Mouse (Mus musculus) left cerebral cortex, adult 2 months (tissue): Measurements from ENCODE around the gene Golph3l. TPM values are rescaled to one million over a fixed set of nuclear protein-coding genes. Genes with fewer than 3 reads are reported as not detected.
"Not testable (repeated sequence)": the region's sequence is repeated elsewhere in the genome, so short reads cannot be mapped to it uniquely, and the experiment has no call there.

ENCODE experiments used
- DNase-seq, 2 experiments: peaks; one replicate each; pipeline ENCODE4 v3.0.0; 2021 to 2022; ENCODE audit warnings: low spot score in 2 of 2, mixed read lengths in 1 of 2; ENCODE audit errors: extremely low spot score in 1 of 2
- H3K27ac ChIP-seq: fragments of 200-600 bp; 2 replicates; pipeline ENCODE4 v1.8.1; 2022
- H3K4me3 ChIP-seq: fragments of 200-600 bp; 2 replicates; pipeline ENCODE4 v1.8.1; 2022
- CTCF ChIP-seq: fragments of 200-600 bp; IDR thresholded peaks from 2 replicates; pipeline ENCODE4 v1.8.1; 2022; ENCODE audit warnings: antibody characterized with exemption, mild to moderate bottlenecking, moderate library complexity
- intact Hi-C: fragments of 180-260 bp; cut with DNase I; formaldehyde crosslinking; loops from one replicate; pipeline ENCODE4 v1.15.1; 2025
- total RNA-seq, 2 experiments: library from RNA; stranded (reverse); gene quantifications; 2 replicates each; pipeline ENCODE4 v1.2.3; 2021

Gene Golph3l
- total RNA-seq, 2 experiments from 2014 or later, result 17.2 to 19.9 TPM

DNA sequence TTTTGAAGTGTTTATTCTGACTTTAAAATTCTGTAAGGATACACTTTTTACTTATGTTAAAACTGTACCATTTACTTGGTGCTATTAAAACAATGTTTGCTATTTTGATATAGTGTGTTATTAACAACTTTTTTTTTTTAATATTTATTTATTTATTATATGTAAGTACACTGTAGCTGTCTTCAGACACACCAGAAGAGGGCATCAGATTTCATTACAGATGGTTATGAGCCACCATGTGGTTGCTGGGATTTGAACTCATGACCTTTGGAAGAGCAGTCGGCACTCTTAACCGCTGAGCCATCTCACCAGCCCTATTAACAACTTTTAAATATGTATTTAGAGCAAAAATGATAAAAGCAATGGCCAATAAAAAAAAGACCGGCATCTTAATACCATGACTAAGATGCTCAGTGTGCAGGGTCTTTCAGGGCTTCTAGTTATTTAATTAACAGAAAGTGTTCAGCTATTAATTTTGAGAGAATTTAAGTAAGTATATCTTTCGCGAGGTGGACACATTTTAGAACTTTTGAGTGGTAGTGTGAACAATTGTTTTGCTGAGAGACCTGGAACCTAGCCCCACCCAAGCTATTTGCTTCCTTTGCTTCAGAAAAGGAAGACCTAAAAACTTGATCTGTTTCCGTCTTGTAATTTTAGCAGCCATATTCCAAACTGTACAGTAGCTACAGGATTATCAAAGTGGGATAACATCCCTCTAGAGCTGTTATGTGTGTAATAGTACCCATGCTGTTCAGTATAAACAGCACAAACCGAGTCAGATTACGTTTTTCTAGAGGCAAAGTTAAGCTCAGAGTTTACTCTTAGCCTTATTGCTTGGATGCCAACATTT lies 755 bp upstream of the Golph3l start:
- no peak for TF ChIP-seq CTCF
- no peak for DNase-seq
- intact Hi-C loops, result loop anchor here (1.0 kb wide), 1 partner anchor 71 kb away; no protein-coding TSS in a partner anchor
- peak overlapping the region; percentile 47; the same call in 1 of the 2 replicates for H3K27ac ChIP-seq
- H3K4me3 ChIP-seq, result peak overlapping the region; percentile 94

DNA sequence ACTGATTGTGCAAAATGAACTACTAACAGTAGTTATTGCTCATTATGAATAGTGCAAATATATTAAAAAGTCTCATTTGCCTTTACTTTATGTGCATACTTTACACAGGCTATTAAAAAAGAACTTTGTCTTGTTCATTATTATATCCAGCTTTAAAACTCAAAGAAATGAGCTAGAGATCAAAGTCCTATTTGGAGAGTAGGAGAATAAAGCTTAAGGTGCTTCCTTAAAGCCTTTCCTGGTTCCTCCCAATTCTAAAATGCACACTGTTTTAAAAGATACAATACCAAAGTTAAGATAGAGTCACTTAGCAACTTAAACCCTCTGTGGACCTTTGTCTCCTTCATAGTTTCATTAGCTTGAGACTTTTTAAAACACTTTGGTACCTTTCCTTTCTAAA lies 10.0 kb downstream of the Golph3l start:
- intact Hi-C loops, result no loop called here
- DNase-seq, result no peak
- no peak overlapping the region for H3K4me3 ChIP-seq
- no peak for TF ChIP-seq CTCF
- H3K27ac ChIP-seq, result no peak overlapping the region

DNA sequence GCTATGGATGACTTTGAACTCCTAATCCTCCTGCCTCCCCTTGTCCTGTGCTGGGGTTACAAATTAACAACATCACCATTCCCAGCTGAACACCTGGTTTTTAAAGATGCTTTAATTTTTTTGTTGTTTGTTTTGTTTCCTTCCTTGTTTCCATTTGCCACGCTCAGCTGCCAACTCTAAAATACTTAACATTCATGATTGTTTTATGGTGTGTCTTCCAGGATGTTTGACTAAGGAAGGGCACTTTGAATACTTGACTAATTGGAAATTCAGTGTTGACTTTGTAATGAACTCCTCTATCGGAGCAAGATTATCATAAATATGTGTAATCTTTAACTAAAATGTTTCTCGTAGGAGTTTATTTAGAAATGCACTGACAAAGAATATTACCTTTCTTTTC lies 12.6 kb downstream of the Golph3l start:
- no peak for DNase-seq
- intact Hi-C loops, result no loop called here
- no peak overlapping the region for H3K27ac ChIP-seq
- no peak overlapping the region for H3K4me3 ChIP-seq
- no peak for TF ChIP-seq CTCF

DNA sequence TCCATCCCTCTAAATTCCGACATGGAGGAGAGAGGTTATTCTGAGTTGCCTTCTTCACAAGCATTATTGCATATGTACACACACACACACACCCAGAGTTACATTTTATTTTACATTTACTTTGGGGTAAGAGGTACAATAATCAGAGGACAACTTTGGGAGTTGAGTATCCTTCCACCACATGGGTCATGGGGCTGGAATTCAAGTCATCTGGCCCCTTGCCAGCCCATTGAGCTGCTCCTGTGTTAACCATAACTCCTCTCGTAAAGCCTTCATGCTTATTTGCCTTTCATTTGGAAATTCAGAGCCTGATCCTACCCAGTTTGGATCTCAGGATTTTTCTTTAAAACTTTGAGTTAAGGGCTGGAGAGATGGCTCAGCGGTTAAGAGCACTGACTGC lies 17.4 kb downstream of the Golph3l start:
- DNase-seq, result no peak
- no peak overlapping the region for H3K27ac ChIP-seq
- no peak for TF ChIP-seq CTCF
- intact Hi-C loops, result no loop called here
- H3K4me3 ChIP-seq, result no peak overlapping the region

DNA sequence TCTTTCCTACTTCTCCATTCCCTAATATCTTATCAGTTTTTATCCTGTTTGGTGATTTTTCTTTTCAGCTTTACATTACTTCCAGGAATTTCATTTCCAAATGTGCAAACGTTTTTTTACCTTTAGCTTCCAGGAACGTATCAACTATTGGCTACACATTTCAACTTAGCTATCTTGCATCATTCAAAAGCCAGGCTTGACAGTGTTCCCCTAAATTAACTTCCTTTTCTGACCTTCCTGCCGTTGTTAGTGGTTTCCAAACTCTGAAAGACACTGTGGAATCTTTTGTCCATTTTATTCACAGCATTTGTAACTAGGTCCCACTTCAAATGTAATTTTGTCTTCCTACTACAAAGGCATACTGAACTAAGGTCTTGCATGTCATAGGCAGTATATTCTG lies 20.5 kb downstream of the Golph3l start:
- intact Hi-C loops, result no loop called here
- no peak for DNase-seq
- Histone ChIP-seq H3K27ac (no peak overlapping the region), H3K4me3 (no peak overlapping the region)
- TF ChIP-seq CTCF, result no peak

DNA sequence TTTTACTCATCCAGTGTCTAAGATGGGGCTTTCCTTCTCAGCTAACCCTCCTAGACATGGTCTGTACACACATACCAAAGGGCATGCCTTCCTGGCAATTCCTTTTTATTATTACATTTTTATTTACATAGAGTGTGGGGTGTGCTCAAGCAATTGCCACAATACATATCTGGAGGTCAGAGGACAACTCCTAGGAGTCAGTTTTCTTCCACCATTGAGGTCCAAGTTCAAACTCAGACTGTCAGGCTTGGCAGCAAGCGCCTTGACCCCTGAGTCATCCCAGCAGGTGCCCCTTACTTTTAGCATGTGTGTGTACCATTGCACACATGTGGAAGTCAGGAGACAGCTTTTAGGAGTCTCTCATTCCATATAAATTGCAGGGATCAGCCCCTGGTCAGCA lies 25.3 kb downstream of the Golph3l start:
- DNase-seq, result no peak
- Histone ChIP-seq H3K27ac (no peak overlapping the region), H3K4me3 (no peak overlapping the region)
- no peak for TF ChIP-seq CTCF
- intact Hi-C loops, result no loop called here

DNA sequence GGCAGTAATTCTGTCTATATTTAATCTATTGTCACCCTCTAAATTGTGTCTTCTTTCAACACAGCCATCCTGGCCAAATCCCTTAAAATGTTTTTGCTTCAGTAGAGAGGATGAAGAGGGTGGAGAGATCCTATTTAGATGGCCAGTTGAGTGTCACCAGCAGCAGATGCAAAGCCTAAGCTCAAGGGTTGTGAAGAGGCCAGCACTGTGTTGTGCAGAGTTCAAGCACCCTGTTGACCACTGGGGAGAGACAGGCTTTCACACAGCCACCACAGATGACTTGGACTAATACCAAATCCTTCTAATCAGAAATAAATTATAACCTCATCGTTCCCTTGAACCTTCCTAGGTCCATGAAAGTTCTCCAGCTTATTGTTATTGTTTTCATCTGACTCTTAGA lies 29.8 kb downstream of the Golph3l start:
- H3K4me3 ChIP-seq, result no peak overlapping the region
- intact Hi-C loops, result no loop called here
- H3K27ac ChIP-seq, result no peak overlapping the region
- TF ChIP-seq CTCF, result no peak
- no peak for DNase-seq

DNA sequence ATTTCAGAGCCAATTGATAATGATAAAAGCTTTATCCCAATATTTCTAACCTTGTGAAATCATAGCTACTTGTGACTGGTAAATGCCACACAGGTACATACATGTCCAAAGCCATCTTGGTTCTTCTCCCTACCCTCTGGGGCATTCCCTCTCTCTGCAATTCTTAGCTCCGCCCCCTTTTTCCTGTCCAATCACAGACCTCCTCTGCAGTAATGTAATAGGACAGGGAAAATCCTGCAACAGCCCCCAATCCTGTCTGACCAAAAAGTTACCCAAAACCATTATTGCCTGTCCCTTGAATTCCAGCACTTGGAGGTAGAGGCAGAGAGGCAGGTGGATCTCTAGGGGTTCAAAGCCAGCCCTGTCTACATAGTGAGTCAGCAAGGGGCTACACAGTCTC lies 32.5 kb downstream of the Golph3l start:
- no peak for DNase-seq
- TF ChIP-seq CTCF, result no peak
- Histone ChIP-seq H3K4me3 (no peak overlapping the region), H3K27ac (no peak overlapping the region)
- intact Hi-C loops, result no loop called here

DNA sequence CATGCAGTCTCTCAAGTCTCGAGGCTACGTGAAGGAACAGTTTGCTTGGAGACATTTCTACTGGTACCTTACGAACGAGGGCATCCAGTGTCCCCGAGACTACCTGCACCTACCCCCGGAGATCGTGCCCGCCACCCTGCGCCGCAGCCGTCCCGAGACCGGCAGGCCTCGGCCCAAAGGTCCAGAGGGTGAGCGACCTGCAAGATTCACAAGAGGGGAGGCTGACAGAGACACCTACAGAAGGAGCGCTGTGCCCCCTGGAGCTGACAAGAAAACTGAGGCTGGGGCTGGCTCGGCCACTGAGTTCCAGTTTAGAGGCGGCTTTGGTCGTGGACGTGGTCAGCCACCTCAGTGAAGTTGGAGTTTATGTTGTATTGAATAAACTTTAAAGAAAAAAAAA lies 33.7 kb downstream of the Golph3l start:
- H3K4me3 ChIP-seq, intact Hi-C loops, DNase-seq, H3K27ac ChIP-seq: not testable (repeated sequence)

DNA sequence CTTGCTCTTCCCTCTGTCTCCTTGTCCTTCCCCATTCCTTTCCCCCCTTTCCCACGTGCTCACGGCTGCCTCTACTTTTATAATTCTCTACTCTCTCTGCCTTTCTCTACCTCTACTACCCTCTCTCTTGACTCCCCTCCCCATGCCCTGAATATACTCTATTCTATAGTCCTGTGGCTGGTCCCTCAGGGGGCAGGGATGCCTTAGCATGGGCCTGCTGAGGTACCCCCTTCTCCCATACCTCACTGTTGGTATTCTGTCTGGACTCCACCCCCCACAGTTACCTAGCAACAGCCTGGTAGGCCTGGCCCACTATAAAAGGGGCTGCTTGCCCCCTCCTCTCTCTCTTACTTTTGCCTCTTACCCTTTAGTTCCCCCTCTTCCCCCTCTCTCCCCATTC lies 34.8 kb downstream of the Golph3l start:
- no peak for TF ChIP-seq CTCF
- no peak overlapping the region for H3K4me3 ChIP-seq
- no peak for DNase-seq
- H3K27ac ChIP-seq, result no peak overlapping the region
- intact Hi-C loops, result no loop called here

DNA sequence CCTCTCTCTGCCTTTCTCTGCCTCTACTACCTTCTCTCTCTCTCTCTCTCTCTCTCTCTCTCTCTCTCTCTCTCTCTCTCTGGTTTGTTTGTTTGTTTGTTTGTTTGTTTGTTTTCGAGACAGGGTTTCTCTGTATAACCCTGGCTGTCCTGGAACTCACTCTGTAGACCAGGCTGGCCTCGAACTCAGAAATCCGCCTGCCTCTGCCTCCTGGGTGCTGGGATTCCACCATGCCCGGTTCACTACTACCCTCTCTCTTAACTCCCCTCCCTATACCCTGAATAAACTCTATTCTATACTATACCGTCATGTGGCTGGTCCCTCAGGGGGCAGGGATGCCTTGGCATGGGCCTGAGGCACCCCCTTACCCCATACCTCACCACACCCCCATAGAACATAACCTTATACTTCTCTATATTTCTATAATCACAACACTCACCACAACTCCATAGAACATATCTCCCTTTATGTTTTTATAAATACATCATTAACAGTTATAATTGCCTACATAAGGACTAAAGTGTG lies 35.3 kb downstream of the Golph3l start:
- Histone ChIP-seq H3K27ac (peak overlapping the region; percentile 97), H3K4me3 (peak overlapping the region; percentile 62)
- intact Hi-C loops, DNase-seq: not testable (repeated sequence)

DNA sequence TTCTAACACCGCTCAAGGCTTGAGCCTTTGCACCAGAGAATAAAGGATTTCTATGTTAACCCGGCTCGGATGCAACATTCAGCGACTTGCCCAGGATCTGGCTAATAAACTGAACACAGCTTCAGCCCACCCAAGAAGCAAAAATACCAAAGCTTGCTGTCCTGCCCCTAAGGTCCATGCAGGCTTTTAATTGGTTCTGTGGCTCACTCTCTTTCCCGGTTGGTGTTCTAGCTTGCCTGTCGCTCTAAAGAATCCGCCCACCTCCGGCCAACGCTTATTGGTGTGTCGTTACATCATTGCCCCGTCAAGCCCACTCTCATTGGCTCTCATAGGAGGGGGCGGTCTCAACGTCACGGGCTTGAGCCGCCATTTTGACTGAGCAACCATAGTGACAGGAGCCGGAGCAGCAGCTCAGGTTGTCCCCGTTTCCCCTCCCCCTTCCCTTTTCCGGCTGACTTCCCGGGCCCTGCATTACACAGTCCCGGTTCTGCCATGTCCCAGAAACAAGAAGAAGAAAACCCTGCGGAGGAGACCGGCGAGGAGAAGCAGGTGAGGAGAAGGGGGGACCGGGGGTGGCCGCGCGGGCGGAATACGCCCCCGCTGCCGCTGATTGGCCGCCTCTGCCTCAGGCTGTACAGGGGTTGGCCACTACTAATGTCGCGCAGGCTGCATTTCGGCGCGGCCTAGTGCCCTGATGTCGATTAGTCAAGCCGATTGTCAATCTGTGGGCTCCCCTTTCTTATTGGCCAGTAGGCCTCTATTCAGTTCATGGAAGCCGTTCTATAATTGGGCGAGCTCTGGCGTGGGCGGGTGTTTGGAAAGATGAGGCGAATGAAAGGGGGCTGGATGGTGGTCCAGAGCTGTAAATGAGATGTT lies 36.1 kb downstream of the Golph3l start, which contains the start of gene Ensa:
Gene Ensa (plus strand): TSS at position 366 of the 876 bp plus-strand sequence.
- peak within 1 kb of the TSS; percentile 97 for H3K27ac ChIP-seq
- TF ChIP-seq CTCF, result no peak; the same call in 1 of the 2 replicates
- DNase-seq, result peak; percentile 95 to 97
- H3K4me3 ChIP-seq, result peak within 1 kb of the TSS; percentile 62
- intact Hi-C loops, result loop anchor here (5.0 kb wide), 2 partner anchors 128 to 192 kb away; partner anchors contain the start of genes Ctsk and Rprd2
